Mouse (Mus musculus): ENCODE measurements at regions not wholly inside any gene's neighbourhood (a gene's known extent, or its start where the extent isn't known, plus 50 kb on each side); places are given as distances from the start of the nearest gene placed in this dataset.

- DNase-seq (ENCODE audit: low spot score in 2 of 2), result no peak
Measured at GRCm38 (mm10) chr1:169332165-169332564, 199.1 kb downstream of the Nuf2 start.

GRCm38 (mm10) chr1:169313241-169313640 lies 218.0 kb downstream of the Nuf2 start:
- DNase-seq (ENCODE audit: low spot score in 2 of 2), result no peak

GRCm38 (mm10) chr1:169283440-169283839 lies 247.8 kb downstream of the Nuf2 start:
- no peak for DNase-seq (ENCODE audit: low spot score in 2 of 2)

GRCm38 (mm10) chr1:169270750-169271149 lies 260.5 kb downstream of the Nuf2 start:
- DNase-seq (ENCODE audit: low spot score in 2 of 2), result no peak

- no peak for DNase-seq (ENCODE audit: low spot score in 2 of 2)
Measured at GRCm38 (mm10) chr1:169263984-169264660, 267.1 kb downstream of the Nuf2 start.

GRCm38 (mm10) chr1:169254250-169254937 lies 276.9 kb downstream of the Nuf2 start:
- DNase-seq (ENCODE audit: low spot score in 2 of 2), result no peak

- no peak for DNase-seq (ENCODE audit: low spot score in 2 of 2)
Measured at GRCm38 (mm10) chr1:169252189-169252588, 279.1 kb downstream of the Nuf2 start.

- DNase-seq (ENCODE audit: low spot score in 2 of 2), result no peak
Measured at GRCm38 (mm10) chr1:169249021-169249420, 282.2 kb downstream of the Nuf2 start.

GRCm38 (mm10) chr1:169240377-169240776 lies 290.9 kb downstream of the Nuf2 start:
- no peak for DNase-seq (ENCODE audit: low spot score in 2 of 2)

- DNase-seq (ENCODE audit: low spot score in 2 of 2), result no peak
Measured at GRCm38 (mm10) chr1:169238671-169239090, 292.6 kb downstream of the Nuf2 start.

- DNase-seq (ENCODE audit: low spot score in 2 of 2), result no peak
Measured at GRCm38 (mm10) chr1:169235276-169235681, 296.0 kb downstream of the Nuf2 start.

GRCm38 (mm10) chr1:169233368-169233767 lies 297.9 kb downstream of the Nuf2 start:
- DNase-seq (ENCODE audit: low spot score in 2 of 2), result no peak

- DNase-seq (ENCODE audit: low spot score in 2 of 2), result no peak
Measured at GRCm38 (mm10) chr1:169230097-169230496, 301.2 kb downstream of the Nuf2 start.

GRCm38 (mm10) chr1:169224431-169224830 lies 306.8 kb downstream of the Nuf2 start:
- DNase-seq (ENCODE audit: low spot score in 2 of 2), result no peak

- DNase-seq (ENCODE audit: low spot score in 2 of 2), result no peak
Measured at GRCm38 (mm10) chr1:169187658-169188057, 343.6 kb downstream of the Nuf2 start.

- DNase-seq (ENCODE audit: low spot score in 2 of 2), result no peak
Measured at GRCm38 (mm10) chr1:169170405-169170804, 360.9 kb downstream of the Nuf2 start.

GRCm38 (mm10) chr1:169168033-169168432 lies 363.2 kb downstream of the Nuf2 start:
- DNase-seq (ENCODE audit: low spot score in 2 of 2), result no peak

GRCm38 (mm10) chr1:169166041-169166850 lies 365.0 kb downstream of the Nuf2 start:
- no peak for DNase-seq (ENCODE audit: low spot score in 2 of 2)

- no peak for DNase-seq (ENCODE audit: low spot score in 2 of 2)
Measured at GRCm38 (mm10) chr1:169160858-169161257, 370.4 kb downstream of the Nuf2 start.

GRCm38 (mm10) chr1:169160220-169160619 lies 371.0 kb downstream of the Nuf2 start:
- DNase-seq (ENCODE audit: low spot score in 2 of 2), result no peak

- no peak for DNase-seq (ENCODE audit: low spot score in 2 of 2)
Measured at GRCm38 (mm10) chr1:169159786-169160185, 371.5 kb downstream of the Nuf2 start.

GRCm38 (mm10) chr1:169157496-169157895 lies 373.8 kb downstream of the Nuf2 start:
- no peak for DNase-seq (ENCODE audit: low spot score in 2 of 2)
